Mouse (Mus musculus) cortical plate, adult 2 months (tissue): ENCODE measurements at regions not wholly inside any gene's neighbourhood (a gene's known extent, or its start where the extent isn't known, plus 50 kb on each side); places are given as distances from the start of the nearest gene placed in this dataset.

Experiments
- CTCF ChIP-seq: fragments of 200-500 bp; IDR thresholded peaks from 2 replicates; pipeline ENCODE4 v1.5.1; 2011; ENCODE audit warnings: mild to moderate bottlenecking, control low read depth, low read length; ENCODE audit not compliant: insufficient read depth; ENCODE audit errors: extremely low read depth
- POLR2A ChIP-seq: fragments of 200-500 bp; IDR thresholded peaks from 2 replicates; pipeline ENCODE4 v1.6.1; 2011; ENCODE audit warnings: mild to moderate bottlenecking, low read length, control low read depth; ENCODE audit not compliant: insufficient read depth; ENCODE audit errors: extremely low read depth

DNA sequence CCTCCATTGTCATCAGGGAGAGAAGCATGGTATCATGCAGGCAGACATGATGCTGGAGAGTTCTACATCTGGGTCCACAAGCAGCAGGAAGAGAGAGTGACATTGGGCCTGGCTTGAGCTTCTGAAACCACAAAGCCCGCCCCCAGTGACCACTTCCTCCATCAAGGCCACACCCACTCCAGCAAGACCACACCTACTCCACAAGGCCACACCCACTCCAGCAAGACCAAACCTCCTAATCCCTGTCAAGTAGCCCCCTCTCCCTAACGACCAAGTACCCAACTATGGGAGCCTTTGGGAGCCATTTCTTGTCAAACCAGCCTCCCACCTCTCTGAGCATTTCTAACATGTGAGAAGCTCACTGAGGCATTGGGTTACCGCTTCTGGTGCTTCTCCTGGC is 209.6 kb downstream of the Rpap3 start:
- TF ChIP-seq CTCF (no peak), POLR2A (no peak)
